Comparison of ENCODE assay signal across 11 mouse cellular contexts in the genomic region with DNA sequence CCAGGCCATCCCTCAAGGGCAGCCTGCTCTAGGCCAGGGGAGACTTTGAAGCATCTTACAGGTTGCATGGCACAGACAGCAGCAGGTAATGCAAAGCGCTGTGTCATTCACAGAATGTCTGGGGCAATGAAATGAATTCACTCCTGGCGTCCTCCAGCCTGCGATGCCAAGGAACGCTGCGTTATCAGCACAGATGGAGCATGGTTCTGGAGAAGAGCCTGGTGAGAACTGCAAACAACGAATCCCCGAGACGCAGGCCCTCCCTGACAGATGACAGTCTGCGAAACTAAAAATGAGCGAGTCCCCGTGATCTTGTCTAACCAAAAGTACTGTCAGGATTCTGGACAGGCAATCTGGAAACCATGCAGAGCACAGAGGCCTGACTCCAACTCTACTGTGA.
DNase-seq lines count a peak whose midpoint lies in the region; ATAC-seq lines count a peak whose summit lies in the region.
"Had no signal": no experiment of that assay in that cellular context is flagged by ENCODE, and none has a peak within 500 bp of the region (broad histone marks: within the 10 kb centered on the region; RNA-seq: fewer than 3 reads in every experiment).

No protein-coding gene starts in this region.

- no peak overlapping the region for H3K9ac ChIP-seq in embryonic facial prominence, embryonic 15.5 days
- H3K9ac ChIP-seq: liver, embryonic 13.5 days; neural tube, embryonic 15.5 days had no signal

- no peak overlapping the region for H3K4me3 ChIP-seq in embryonic facial prominence, embryonic 15.5 days (replicated peaks)
- H3K4me3 ChIP-seq: liver, embryonic 13.5 days; neural tube, embryonic 15.5 days had no signal

- peak overlapping the region; percentile 5; the same call in 1 of the 2 replicates for H3K27ac ChIP-seq in embryonic facial prominence, embryonic 15.5 days (replicated peaks)
- H3K27ac ChIP-seq: liver, embryonic 13.5 days; neural tube, embryonic 15.5 days had no signal

- no peaks in the 10 kb centered on the region for H3K36me3 ChIP-seq in embryonic facial prominence, embryonic 15.5 days
- H3K36me3 ChIP-seq: neural tube, embryonic 15.5 days had no signal

- no peaks in the 10 kb centered on the region for H3K27me3 ChIP-seq in embryonic facial prominence, embryonic 15.5 days
- H3K27me3 ChIP-seq: liver, embryonic 13.5 days; neural tube, embryonic 15.5 days had no signal

- no peak overlapping the region for H3K4me2 ChIP-seq in embryonic facial prominence, embryonic 15.5 days (replicated peaks)
- H3K4me2 ChIP-seq: liver, embryonic 13.5 days; neural tube, embryonic 15.5 days had no signal

- no peak for DNase-seq in cerebellum, postnatal 4 days (ENCODE audit: low spot score in 2 of 2)
- peak; percentile 62 to 64 for DNase-seq in layer of hippocampus, postnatal 10 days (ENCODE audit: low spot score in 2 of 2)
- DNase-seq in right cerebral cortex, adult 2 months (ENCODE audit: low spot score in 2 of 2), result peak; percentile 60 to 61
- DNase-seq in ovary, postnatal 14 days (ENCODE audit: low spot score), result no peak
- DNase-seq in B cell, adult 2 months, result no peak
- no peak for DNase-seq in thymus, postnatal 14 days
- DNase-seq: kidney, adult 8-10 months; liver, embryonic 13.5 days had no signal

- H3K4me1 ChIP-seq in embryonic facial prominence, embryonic 15.5 days, result peaks cover 3% of the 10 kb centered on the region; the same call in 1 of the 2 replicates
- H3K4me1 ChIP-seq: liver, embryonic 13.5 days; neural tube, embryonic 15.5 days had no signal

- ATAC-seq in cerebellum, adult (ENCODE audit: insufficient number of reproducible peaks, low FRiP score, low TSS enrichment), result peak; percentile 41; the same call in 1 of the 2 replicates
- no peak for ATAC-seq in embryonic facial prominence, embryonic 15.5 days (ENCODE audit: insufficient number of reproducible peaks, low FRiP score, low TSS enrichment, low read depth)

- WGBS in embryonic facial prominence, embryonic 15.5 days, result 83% methylated on average over 11 of the region's 11 CpGs

- no peaks in the 10 kb centered on the region for H3K9me3 ChIP-seq in embryonic facial prominence, embryonic 15.5 days (replicated peaks)
- H3K9me3 ChIP-seq: liver, embryonic 13.5 days; neural tube, embryonic 15.5 days had no signal

Comparison
In these comparisons a context has a peak if more than half of its experiments do, and no peak if none do; other contexts are left out.
1. DNase-seq: peak in layer of hippocampus, postnatal 10 days (2 of 2) and right cerebral cortex, adult 2 months (2 of 2); none in cerebellum, postnatal 4 days (0 of 2), ovary, postnatal 14 days (single experiment), B cell, adult 2 months (0 of 2) and thymus, postnatal 14 days (single experiment).